Mouse (Mus musculus): Measurements from ENCODE around the gene P3h3. TPM values are rescaled to one million over a fixed set of nuclear protein-coding genes. Genes with fewer than 3 reads are reported as not detected.
"Not testable (repeated sequence)": the region's sequence is repeated elsewhere in the genome, so short reads cannot be mapped to it uniquely, and the experiment has no call there.

P3h3 gene
- polyA plus RNA-seq, 3 experiments from 2014 or later: 0.30 to 0.36 TPM; not detected in 1

- no peak for ATAC-seq
These were observed 49.1 kb downstream of the P3h3 start, which contains the start of gene Spsb2 for GRCm38 (mm10) chr6:124808358-124809012. TSS of gene Spsb2 (plus strand) at chr6:124808661.

GRCm38 (mm10) chr6:124807986-124808357, 49.6 kb downstream of the P3h3 start:
- no peak for ATAC-seq

- no peak for ATAC-seq
These were observed 50.2 kb downstream of the P3h3 start for GRCm38 (mm10) chr6:124807366-124807765.

GRCm38 (mm10) chr6:124806446-124807140, 51.0 kb downstream of the P3h3 start:
- ATAC-seq: no peak

GRCm38 (mm10) chr6:124805341-124806321, 51.9 kb downstream of the P3h3 start:
- peak; percentile 72 for ATAC-seq

- no peak for ATAC-seq
These were observed 53.2 kb downstream of the P3h3 start for GRCm38 (mm10) chr6:124804341-124804740.

- not testable (repeated sequence) for ATAC-seq
These were observed 53.9 kb downstream of the P3h3 start for GRCm38 (mm10) chr6:124803691-124804090.

GRCm38 (mm10) chr6:124803061-124803460, 54.5 kb downstream of the P3h3 start:
- no peak for ATAC-seq

- not testable (repeated sequence) for ATAC-seq
These were observed 55.2 kb downstream of the P3h3 start for GRCm38 (mm10) chr6:124802400-124802799.

- no peak for ATAC-seq
These were observed 61.4 kb downstream of the P3h3 start for GRCm38 (mm10) chr6:124796200-124796599.

GRCm38 (mm10) chr6:124795781-124796180, 61.8 kb downstream of the P3h3 start:
- ATAC-seq: no peak

GRCm38 (mm10) chr6:124791911-124792310, 65.6 kb downstream of the P3h3 start:
- no peak for ATAC-seq

Other genes with a start within 250 kb of the P3h3 start
- gene C1s2, start 221.7 kb downstream of the P3h3 start, polyA plus RNA-seq (2017; shearing (Covaris generic)): not detected
- 10 to 100 TPM; 20.3 to 27.2 (median 24.9) TPM for gene Lpcat3, start 194.7 kb downstream of the P3h3 start, polyA plus RNA-seq (2017; shearing (Covaris generic))
- 100 to 1,000 TPM; 373 to 490 (median 480) TPM for gene Emg1, start 145.6 kb downstream of the P3h3 start, polyA plus RNA-seq (2017; shearing (Covaris generic))
- 10 to 100 TPM; 60.8 to 70.7 (median 70.0) TPM for gene Phb2, start 145.4 kb downstream of the P3h3 start, polyA plus RNA-seq (2017; shearing (Covaris generic))
- 100 to 1,000 TPM; 143 to 191 (median 176) TPM for gene Ptpn6, start 119.0 kb downstream of the P3h3 start, polyA plus RNA-seq (2017; shearing (Covaris generic))
- 100 to 1,000 TPM; 415 to 626 (median 536) TPM for gene Grcc10, start 116.4 kb downstream of the P3h3 start, polyA plus RNA-seq (2017; shearing (Covaris generic))
- not detected for gene Gm45234, start 101.7 kb downstream of the P3h3 start, polyA plus RNA-seq (2017; shearing (Covaris generic))
- gene Atn1, start 101.2 kb downstream of the P3h3 start, polyA plus RNA-seq (2017; shearing (Covaris generic)): 1 to 10 TPM; 4.8 to 5.4 (median 5.2) TPM
- 10 to 100 TPM in 2 of 3 experiments, 1 to 10 TPM in 1; 3.5 to 23.1 (median 12.8) TPM for gene Eno2, start 88.1 kb downstream of the P3h3 start, polyA plus RNA-seq (2017; shearing (Covaris generic))
- 1 to 10 TPM; 1.5 to 4.2 (median 3.4) TPM for gene Lrrc23, start 78.0 kb downstream of the P3h3 start, polyA plus RNA-seq (2017; shearing (Covaris generic))
- gene Spsb2, start 49.1 kb downstream of the P3h3 start, polyA plus RNA-seq (2017; shearing (Covaris generic)): 1 to 10 TPM; 1.5 to 3.2 (median 2.1) TPM
- gene Tpi1, start 43.5 kb downstream of the P3h3 start, polyA plus RNA-seq (2017; shearing (Covaris generic)): 10 to 100 TPM; 77.6 to 91.2 (median 82.5) TPM
- gene Usp5, start 28.3 kb downstream of the P3h3 start, polyA plus RNA-seq (2017; shearing (Covaris generic)): 10 to 100 TPM; 69.1 to 81.5 (median 73.8) TPM
- 100 to 1,000 TPM in 1 of 3 experiments, 10 to 100 TPM in 1, 1 to 10 TPM in 1; 7.6 to 142 (median 17.9) TPM for gene Cdca3, start 28.2 kb downstream of the P3h3 start, polyA plus RNA-seq (2017; shearing (Covaris generic))
- under 1 TPM in 2 of 3 experiments, not detected in 1; 0.44 to 0.48 TPM for gene Gnb3, start 17.5 kb downstream of the P3h3 start, polyA plus RNA-seq (2017; shearing (Covaris generic))
- under 1 TPM in 2 of 3 experiments, not detected in 1; 0.16 to 0.19 TPM for gene Gpr162, start 6.2 kb upstream of the P3h3 start, polyA plus RNA-seq (2017; shearing (Covaris generic))
- gene Cd4, start 30.5 kb upstream of the P3h3 start, polyA plus RNA-seq (2017; shearing (Covaris generic)): 100 to 1,000 TPM; 319 to 446 (median 407) TPM
- gene Lag3, start 54.0 kb upstream of the P3h3 start, polyA plus RNA-seq (2017; shearing (Covaris generic)): 10 to 100 TPM; 30.8 to 40.1 (median 38.3) TPM
- 10 to 100 TPM in 2 of 3 experiments, 1 to 10 TPM in 1; 9.5 to 15.5 (median 12.1) TPM for gene Ptms, start 62.4 kb upstream of the P3h3 start, polyA plus RNA-seq (2017; shearing (Covaris generic))
- 10 to 100 TPM; 35.6 to 70.5 (median 42.2) TPM for gene Mlf2, start 73.6 kb upstream of the P3h3 start, polyA plus RNA-seq (2017; shearing (Covaris generic))
- gene Cops7a, start 107.8 kb upstream of the P3h3 start, polyA plus RNA-seq (2017; shearing (Covaris generic)): 10 to 100 TPM; 36.7 to 65.7 (median 62.6) TPM
- gene Pianp, start 138.9 kb upstream of the P3h3 start, polyA plus RNA-seq (2017; shearing (Covaris generic)): under 1 TPM in 2 of 3 experiments, not detected in 1; 0.46 to 0.48 TPM
- gene Zfp384, start 151.4 kb upstream of the P3h3 start, polyA plus RNA-seq (2017; shearing (Covaris generic)): 1 to 10 TPM; 4.0 to 7.5 (median 4.0) TPM
- gene Ing4, start 182.0 kb upstream of the P3h3 start, polyA plus RNA-seq (2017; shearing (Covaris generic)): 10 to 100 TPM; 39.9 to 61.7 (median 46.2) TPM
- 10 to 100 TPM in 2 of 3 experiments, 1 to 10 TPM in 1; 5.6 to 23.2 (median 17.7) TPM for gene Acrbp, start 191.9 kb upstream of the P3h3 start, polyA plus RNA-seq (2017; shearing (Covaris generic))
- 10 to 100 TPM; 10.4 to 19.3 (median 12.1) TPM for gene Lpar5, start 210.2 kb upstream of the P3h3 start, polyA plus RNA-seq (2017; shearing (Covaris generic))
- gene Chd4, start 238.2 kb upstream of the P3h3 start, polyA plus RNA-seq (2017; shearing (Covaris generic)): 10 to 100 TPM; 47.0 to 76.3 (median 61.6) TPM

Measured in inflammation-experienced regulatory T-cells, adult 6 months (primary cell).